Mouse (Mus musculus) macrophage (primary cell): ENCODE measurements around the gene Rnf31. TPM values are rescaled to one million over a fixed set of nuclear protein-coding genes. Genes with fewer than 3 reads are reported as not detected.

Experiments used
- H3K27ac ChIP-seq: fragments of 350-480 bp; formaldehyde crosslinking; 2 replicates; pipeline ENCODE4 v1.9.0; 2021
- H3K36me3 ChIP-seq: fragments of 350-480 bp; formaldehyde crosslinking; 2 replicates; pipeline ENCODE4 v1.9.0; 2021; ENCODE audit errors: inconsistent target
- H3K4me3 ChIP-seq: fragments of 350-480 bp; formaldehyde crosslinking; 2 replicates; pipeline ENCODE4 v1.9.0; 2021; ENCODE audit errors: inconsistent target
- H3K79me2 ChIP-seq: fragments of 350-480 bp; formaldehyde crosslinking; 2 replicates; pipeline ENCODE4 v1.9.0; 2021; ENCODE audit errors: inconsistent target
- WGBS: methylation state at CpG from one replicate; pipeline ENCODE4 v1.1.7; 2026; ENCODE audit warnings: inconsistent platforms; ENCODE audit not compliant: missing documents; 5-methylcytosine and 5-hydroxymethylcytosine counted together
- polyA plus RNA-seq: library from polyadenylated mRNA; stranded (reverse); fragments of 250-400 nt; gene quantifications from 3 replicates; pipeline ENCODE4 v1.2.4, GENCODE M21; 2018; ENCODE audit warnings: inconsistent platforms
- total RNA-seq, 78 experiments: library from RNA; depleted of rRNA; stranded (reverse); fragments of 250-400 nt; gene quantifications; 1 replicate in 9 of 78; 2 replicates in 24 of 78; 3 replicates in 43 of 78; 4 replicates in 2 of 78; pipeline ENCODE4 v1.2.4; 2018; ENCODE audit warnings: inconsistent platforms in 56 of 78

Gene Rnf31
- 100 to 1,000 TPM in 21 of 26 experiments, 10 to 100 TPM in 5; 69.3 to 546 (median 161) TPM for total RNA-seq (2018; cell fraction: chromatin; rRNA removed)
- 10 to 100 TPM; 18.5 to 69.7 (median 41.8) TPM for total RNA-seq (2018; cell fraction: cytosol; rRNA removed)
- 100 to 1,000 TPM in 12 of 26 experiments, 10 to 100 TPM in 14; 48.4 to 452 (median 92.2) TPM for total RNA-seq (2018; cell fraction: nucleus; rRNA removed)
- polyA plus RNA-seq = 16.3 to 31.6 TPM (median 19.7 TPM) in 3 replicates

DNA sequence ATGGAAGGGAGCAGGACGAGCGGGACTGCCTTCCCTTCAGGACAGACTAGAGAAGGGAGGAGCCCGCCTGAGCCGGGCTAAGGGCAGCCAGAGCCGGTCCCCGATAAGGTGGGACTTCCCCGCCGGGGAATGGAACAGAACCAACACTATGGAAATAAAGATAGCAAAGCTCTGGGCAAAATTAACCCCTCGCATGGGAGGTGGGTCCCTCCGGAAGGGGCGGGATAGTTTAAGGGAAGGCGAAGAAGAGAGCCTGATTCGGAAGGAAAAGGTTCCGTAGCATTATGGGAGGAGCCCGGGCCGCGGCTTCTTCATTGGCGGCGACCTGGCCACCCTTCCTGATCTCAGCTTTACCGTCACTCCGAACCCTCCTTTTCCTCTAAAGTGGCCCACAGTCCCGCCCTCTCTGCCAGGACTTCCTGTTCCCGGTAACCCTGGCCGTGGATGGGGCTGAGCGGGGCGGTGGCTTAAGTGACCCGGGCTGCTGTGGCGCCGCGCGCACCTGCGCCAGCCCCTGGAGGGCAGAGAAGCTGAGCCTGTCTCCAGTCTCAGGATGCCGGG is at the start of gene Rnf31:
Rnf31 (plus strand) TSS at position 378 of the 561 bp plus-strand sequence.
- Histone ChIP-seq H3K79me2 (peaks cover 78% of the 10 kb centered on the region), H3K4me3 (peak within 1 kb of the TSS; percentile 97), H3K27ac (peak within 1 kb of the TSS; percentile 98), H3K36me3 (peaks cover 44% of the 10 kb centered on the region)
- WGBS = 1% methylated on average over 30 of the region's 33 CpGs

DNA sequence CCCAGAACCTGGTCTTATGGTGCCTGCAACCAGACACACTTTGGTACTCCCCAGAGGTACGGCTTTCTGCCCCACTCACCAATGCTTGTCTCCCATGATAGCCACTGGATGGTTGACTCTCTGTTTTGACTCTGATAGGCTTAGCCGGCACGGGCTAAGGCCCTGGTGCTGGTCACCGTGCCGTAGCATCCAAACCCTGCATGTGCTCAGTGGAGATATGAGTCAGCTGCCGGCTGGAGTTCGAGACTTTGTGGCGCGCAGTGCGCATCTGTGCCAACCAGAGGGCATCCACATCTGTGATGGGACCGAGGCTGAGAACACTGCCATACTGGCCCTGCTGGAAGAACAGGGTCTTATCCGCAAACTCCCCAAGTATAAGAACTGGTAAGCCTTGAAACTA is 49.2 kb upstream of the Rnf31 start:
- Histone ChIP-seq H3K79me2 (peaks cover 13% of the 10 kb centered on the region; the same call in 1 of the 2 replicates), H3K4me3 (no peak overlapping the region), H3K36me3 (peaks cover 43% of the 10 kb centered on the region), H3K27ac (no peak overlapping the region)
- WGBS = 90% methylated on average over 12 of the region's 12 CpGs

DNA sequence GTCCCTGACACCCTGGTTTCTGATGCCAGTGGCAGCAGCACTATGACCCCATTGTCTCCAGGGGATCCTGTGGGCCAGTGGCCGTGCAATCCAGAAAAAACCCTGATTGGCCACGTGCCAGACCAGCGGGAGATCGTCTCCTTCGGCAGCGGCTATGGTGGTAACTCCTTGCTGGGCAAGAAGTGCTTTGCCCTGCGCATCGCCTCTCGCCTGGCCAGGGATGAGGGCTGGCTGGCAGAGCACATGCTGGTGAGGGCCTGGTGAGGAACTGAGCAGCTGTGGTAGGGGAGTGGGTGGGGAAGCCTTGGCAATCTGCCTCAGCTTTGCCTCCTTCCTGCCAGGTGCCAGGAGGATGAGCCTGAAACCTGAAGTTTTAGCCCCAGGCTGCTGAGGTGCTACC is 47.2 kb upstream of the Rnf31 start:
- peaks cover 63% of the 10 kb centered on the region for H3K36me3 ChIP-seq
- H3K4me3 ChIP-seq = no peak overlapping the region
- 91% methylated on average over 9 of the region's 9 CpGs for WGBS
- H3K79me2 ChIP-seq = peaks cover 13% of the 10 kb centered on the region; the same call in 1 of the 2 replicates
- H3K27ac ChIP-seq = no peak overlapping the region

DNA sequence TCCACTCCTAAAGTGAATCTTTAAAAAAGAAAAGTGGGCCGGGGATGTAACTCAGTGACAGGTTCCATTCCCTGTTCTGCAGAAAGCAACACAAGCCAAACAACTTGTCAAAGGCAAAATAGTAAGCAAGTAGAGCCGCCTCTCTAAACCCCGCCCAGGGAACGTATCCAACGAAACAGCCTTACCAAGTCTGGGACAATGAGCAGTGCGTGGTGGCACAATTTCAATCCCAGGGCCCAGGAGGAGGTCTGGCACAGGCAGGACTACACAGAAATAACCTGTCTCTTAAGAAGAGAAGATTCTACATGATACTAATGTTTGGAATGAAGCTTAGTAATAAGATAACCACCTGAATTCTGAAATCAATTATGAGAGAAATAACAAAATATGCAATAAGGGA is 41.3 kb upstream of the Rnf31 start:
- 95% methylated on average over 6 of the region's 6 CpGs for WGBS
- H3K79me2 ChIP-seq = no peaks in the 10 kb centered on the region
- peaks cover 46% of the 10 kb centered on the region for H3K36me3 ChIP-seq
- H3K4me3 ChIP-seq = no peak overlapping the region
- no peak overlapping the region for H3K27ac ChIP-seq

DNA sequence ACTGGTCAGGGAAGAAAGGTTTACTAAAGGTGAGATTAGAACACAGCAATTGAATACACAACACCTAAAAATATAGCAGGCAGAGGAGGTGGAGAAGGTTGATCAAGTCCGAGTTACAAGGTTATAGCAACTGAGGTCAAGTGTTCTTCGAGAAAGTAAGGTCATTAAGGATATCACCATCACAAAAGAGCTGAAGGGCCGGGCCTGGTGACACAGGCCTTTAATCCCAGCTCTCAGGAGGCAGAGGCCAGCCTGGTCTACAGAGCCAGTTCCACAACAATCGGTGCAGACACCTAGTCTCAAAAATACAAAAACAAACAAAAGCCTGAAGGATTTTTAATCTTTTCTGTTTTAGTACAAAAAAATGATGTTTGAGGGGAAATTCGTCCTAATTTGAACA is 40.2 kb upstream of the Rnf31 start:
- H3K79me2 ChIP-seq = no peaks in the 10 kb centered on the region
- H3K27ac ChIP-seq = no peak overlapping the region
- peaks cover 35% of the 10 kb centered on the region for H3K36me3 ChIP-seq
- no peak overlapping the region for H3K4me3 ChIP-seq
- WGBS = 88% methylated on average over 5 of the region's 5 CpGs

DNA sequence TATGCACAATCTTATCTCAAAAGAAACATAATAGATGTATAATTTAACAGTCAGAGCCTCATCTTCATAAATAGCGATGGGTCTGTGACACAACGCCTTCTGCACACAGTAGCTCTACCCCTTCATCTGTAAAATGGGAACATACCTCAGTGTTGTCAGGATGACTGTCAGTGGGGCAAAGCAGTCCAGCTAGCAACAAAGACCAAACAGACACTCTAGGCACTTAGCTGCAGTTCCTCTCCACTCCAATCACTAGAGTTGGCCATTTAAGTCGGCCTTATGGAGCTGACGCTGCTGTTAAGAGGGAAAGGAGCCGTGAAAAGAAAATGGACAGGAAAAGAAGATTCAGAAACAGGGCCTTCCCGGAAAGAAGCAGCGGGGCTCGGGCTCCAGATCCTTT is 39.7 kb upstream of the Rnf31 start:
- H3K27ac ChIP-seq = no peak overlapping the region

DNA sequence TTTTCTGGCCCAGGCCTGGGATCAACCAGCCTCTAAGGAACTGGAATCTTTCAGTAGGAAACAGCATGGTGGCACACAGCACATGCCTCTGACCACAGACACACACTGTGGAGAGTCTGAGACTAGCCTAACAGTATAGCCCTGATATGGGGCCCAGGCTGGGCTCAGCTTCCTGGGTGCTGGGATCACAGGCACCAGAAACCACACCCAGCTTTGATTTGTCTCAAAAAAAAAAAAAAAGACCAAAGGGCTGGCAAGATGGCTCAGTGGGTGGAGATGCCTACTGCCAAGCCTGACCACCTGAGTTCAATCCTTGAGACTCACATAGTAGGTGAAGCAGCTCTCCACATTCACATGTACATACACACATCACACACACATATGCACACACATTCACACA is 36.9 kb upstream of the Rnf31 start:
- no peak overlapping the region for H3K27ac ChIP-seq
- H3K36me3 ChIP-seq = peaks cover 3% of the 10 kb centered on the region; the same call in 1 of the 2 replicates
- H3K79me2 ChIP-seq = peaks cover 15% of the 10 kb centered on the region; the same call in 1 of the 2 replicates
- no peak overlapping the region for H3K4me3 ChIP-seq

More for the DNA sequence above, 39.7 kb upstream of the Rnf31 start:
- Histone ChIP-seq H3K36me3 (peaks cover 30% of the 10 kb centered on the region), H3K4me3 (no peak overlapping the region), H3K79me2 (no peaks in the 10 kb centered on the region)
- WGBS = 96% methylated on average over 7 of the region's 8 CpGs

DNA sequence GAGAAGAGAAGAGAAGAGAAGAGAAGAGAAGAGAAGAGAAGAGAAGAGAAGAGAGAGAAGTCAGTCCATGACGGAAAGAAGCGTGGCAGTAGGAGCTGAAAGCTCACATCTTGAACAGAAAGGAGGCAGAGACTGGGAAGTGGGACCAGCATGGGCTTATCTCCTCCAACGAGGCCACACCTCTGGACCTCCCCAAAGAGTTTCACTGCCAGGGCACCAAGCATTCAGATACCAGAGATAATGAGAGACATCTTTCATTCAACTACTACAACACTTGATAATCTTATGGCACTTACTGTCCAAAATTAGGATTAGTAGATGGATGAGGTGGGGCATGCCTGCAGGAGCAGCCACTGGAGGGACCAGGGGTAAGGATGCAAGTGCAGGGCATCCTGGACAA is 35.7 kb upstream of the Rnf31 start:
- Histone ChIP-seq H3K36me3 (no peaks in the 10 kb centered on the region), H3K4me3 (no peak overlapping the region), H3K27ac (no peak overlapping the region), H3K79me2 (peaks cover 15% of the 10 kb centered on the region; the same call in 1 of the 2 replicates)
- 82% methylated on average over 3 of the region's 3 CpGs for WGBS

DNA sequence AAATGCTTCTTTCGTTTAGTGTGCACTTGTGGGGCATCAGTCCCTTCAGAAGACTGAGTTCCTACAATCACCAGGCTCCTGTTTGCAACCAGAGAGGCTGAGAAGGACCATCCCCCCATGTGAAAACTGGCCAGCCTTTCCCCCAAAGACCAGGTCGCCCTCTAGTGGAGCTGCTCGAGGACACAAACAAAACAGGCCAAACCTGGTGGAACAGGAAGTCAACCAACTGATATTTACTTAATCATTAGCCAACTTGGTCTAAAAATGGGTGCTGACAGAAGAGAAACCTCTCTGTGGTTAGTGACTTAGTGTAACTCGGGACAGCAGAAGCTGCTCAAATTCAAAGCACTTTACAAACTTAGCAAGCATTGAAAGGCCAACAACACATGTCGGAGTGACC is 34.5 kb upstream of the Rnf31 start:
- peaks cover 27% of the 10 kb centered on the region; the same call in 1 of the 2 replicates for H3K79me2 ChIP-seq
- 6% methylated on average over 5 of the region's 5 CpGs for WGBS

DNA sequence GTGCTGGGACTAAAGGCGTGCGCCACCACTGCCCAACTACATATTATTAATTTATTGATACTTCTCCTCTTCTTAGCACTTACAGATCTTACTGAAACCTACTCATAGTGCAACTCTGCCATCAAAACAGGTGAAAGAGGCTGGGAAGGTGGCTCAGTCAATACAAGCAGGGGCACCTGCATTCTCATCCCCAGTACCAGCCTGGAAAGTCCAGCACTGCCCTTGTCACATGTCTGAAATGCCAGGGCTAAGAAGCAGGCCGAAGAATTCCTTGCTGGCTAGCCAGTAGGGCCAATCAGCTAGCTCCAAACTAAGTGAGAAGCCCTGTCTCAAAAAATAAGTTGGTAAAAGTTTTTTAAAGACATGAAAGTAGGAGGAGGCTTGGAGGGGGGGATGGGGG is 33.9 kb upstream of the Rnf31 start:
- peak overlapping the region; percentile 96 for H3K27ac ChIP-seq
- H3K4me3 ChIP-seq = no peak overlapping the region
- H3K79me2 ChIP-seq = peaks cover 29% of the 10 kb centered on the region; the same call in 1 of the 2 replicates
- 0 out of 2 replicates have a peak, but pooled peaks cover under 1% of the 10 kb centered on the region for H3K36me3 ChIP-seq
- WGBS = 83% methylated on average over 3 of the region's 3 CpGs

More for the DNA sequence above, 34.5 kb upstream of the Rnf31 start:
- Histone ChIP-seq H3K36me3 (no peaks in the 10 kb centered on the region), H3K27ac (peak overlapping the region; percentile 96), H3K4me3 (no peak overlapping the region)

DNA sequence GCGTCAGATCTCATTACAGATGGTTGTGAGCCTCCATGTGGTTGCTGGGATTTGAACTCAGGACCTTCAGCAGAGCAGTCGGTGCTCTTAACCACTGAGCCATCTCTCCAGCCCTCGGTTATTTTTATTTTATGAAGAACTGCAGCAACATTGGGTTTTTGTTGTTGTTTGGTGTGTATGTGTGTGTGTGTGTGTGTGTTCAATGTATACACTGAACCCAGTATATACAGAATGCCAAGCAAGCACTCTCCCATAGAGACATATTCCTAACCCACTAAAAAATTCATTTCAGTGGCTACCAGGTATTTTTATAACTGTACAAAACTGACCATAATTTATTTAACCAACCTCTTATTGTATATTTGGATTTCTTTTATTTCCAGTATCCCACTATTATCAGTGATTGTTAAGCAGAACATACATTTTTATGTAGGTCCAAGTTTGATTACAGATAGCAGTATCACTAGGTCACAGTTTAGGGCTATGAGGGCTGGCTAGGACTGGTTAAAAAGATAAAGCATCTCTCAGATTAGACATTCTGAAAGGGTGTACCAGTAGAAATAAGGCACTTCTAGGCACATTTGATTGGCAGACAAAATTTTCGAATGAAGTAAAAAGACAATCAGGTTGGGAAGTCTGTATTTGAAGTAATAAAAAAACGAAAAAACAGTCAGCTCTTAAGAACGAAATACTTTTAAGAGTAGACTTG is 32.6 kb upstream of the Rnf31 start:
- H3K4me3 ChIP-seq = peak overlapping the region; percentile 89
- peaks cover 29% of the 10 kb centered on the region; the same call in 1 of the 2 replicates for H3K79me2 ChIP-seq
- H3K27ac ChIP-seq = peak overlapping the region; percentile 96

DNA sequence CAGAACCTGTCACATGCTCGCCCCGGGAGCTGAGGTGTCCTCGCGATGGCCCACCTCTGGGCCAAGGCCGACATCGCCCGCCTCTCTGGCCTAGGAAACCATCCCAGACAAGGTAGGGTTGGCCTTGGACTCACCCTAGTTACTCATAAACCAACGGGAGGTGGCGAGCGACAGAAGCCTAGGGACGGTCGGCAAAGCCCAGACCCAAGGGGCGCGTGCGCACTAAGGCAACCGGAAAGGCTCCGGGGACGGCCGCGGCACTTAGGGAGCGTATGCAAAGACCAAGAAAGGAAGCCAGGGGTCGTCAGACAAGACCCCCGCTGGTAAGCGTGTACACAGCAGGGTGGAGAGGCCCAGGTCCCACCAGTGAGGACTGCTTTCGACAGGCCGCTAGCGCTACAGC is 31.7 kb upstream of the Rnf31 start, which contains the start of gene Dcaf11:
Dcaf11 (plus strand) TSS at position 208 of the 403 bp plus-strand sequence.
- H3K27ac ChIP-seq = peak within 1 kb of the TSS; percentile 96
- peak within 1 kb of the TSS; percentile 89 for H3K4me3 ChIP-seq
- H3K79me2 ChIP-seq = peaks cover 29% of the 10 kb centered on the region; the same call in 1 of the 2 replicates
- H3K36me3 ChIP-seq = peaks cover 17% of the 10 kb centered on the region
- under 1% methylated on average over 26 of the region's 27 CpGs for WGBS

More for the DNA sequence above, 32.6 kb upstream of the Rnf31 start:
- H3K36me3 ChIP-seq = peaks cover 8% of the 10 kb centered on the region
- WGBS = 45% methylated on average over 6 of the region's 6 CpGs

DNA sequence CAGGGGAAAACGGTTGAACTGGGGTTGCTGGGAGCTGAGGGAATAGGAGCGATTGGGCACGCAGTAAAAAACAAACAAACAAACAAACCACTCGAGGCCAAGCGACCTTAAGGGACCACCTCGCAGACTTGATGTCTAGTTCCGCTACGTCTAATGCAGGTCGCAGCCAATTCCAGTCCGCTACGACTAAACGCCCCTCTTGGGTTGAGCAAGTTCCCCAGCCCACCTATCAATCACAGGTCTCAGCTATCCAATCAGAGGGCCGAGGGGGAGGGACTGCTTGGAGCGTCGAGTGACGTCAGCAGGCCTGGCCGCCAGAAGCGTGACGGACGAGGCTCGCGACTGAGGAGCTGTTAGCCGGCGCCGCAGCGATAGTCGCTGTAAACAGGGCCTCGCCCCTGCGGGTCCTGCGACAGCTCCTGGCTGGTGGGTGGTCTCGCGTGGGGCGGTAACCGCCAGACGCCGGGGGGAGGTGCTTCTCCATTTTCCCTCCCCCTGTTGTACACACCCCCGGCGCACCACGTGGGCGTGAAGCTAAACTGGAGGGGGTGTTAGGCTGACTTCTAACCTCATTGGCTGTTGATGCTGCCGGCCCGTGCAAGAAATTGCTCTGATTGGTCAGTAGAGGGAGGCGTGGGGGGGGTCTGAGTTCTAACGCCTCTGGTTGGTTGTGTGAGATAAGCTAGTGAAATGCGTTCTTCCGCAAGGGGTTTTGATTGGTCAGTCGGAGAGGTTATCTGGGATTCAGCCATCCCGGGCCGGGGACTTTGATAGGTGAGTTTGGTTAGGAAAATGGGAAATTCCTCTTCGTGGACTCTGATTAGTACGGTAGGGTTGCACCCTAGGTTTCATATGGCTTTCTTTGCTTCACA is 31.1 kb upstream of the Rnf31 start, which contains the start of gene A730061H03Rik:
A730061H03Rik (minus strand) TSS at position 205 of the 872 bp plus-strand sequence.
- Histone ChIP-seq H3K79me2 (peaks cover 29% of the 10 kb centered on the region; the same call in 1 of the 2 replicates), H3K4me3 (peak within 1 kb of the TSS; percentile 89), H3K36me3 (peaks cover 23% of the 10 kb centered on the region), H3K27ac (peak within 1 kb of the TSS; percentile 96)
- 2% methylated on average over 51 of the region's 51 CpGs for WGBS

DNA sequence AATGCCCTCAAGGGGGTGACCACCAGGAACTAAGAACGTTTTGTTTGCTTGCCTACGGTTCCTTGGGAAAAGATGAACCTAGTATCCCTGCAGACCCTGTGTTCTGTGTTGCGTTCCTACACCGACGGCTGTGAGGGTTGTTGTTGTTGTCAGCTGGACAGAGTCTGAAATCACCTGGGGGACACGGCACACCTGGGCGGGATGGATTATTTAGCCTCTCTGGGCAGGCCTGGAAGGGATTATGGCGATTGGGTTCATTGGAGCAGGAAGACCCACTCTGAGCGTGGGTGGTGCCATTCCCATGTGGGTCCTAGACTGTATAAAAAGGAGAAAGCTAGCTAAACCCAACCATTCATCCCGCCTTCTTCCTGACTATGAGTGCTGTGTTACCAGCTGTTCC is 29.6 kb upstream of the Rnf31 start:
- WGBS = 98% methylated on average over 10 of the region's 10 CpGs
- H3K4me3 ChIP-seq = no peak overlapping the region

More for the DNA sequence above, 29.6 kb upstream of the Rnf31 start:
- Histone ChIP-seq H3K79me2 (peaks cover 29% of the 10 kb centered on the region; the same call in 1 of the 2 replicates), H3K27ac (no peak overlapping the region), H3K36me3 (peaks cover 37% of the 10 kb centered on the region)
